Mouse (Mus musculus) hindbrain, embryonic 10.5 days (tissue): ENCODE results near the gene Ybx2. TPM values are rescaled to one million over a fixed set of nuclear protein-coding genes. Genes with fewer than 3 reads are reported as not detected.
"Not testable (repeated sequence)": the region's sequence is repeated elsewhere in the genome, so short reads cannot be mapped to it uniquely, and the experiment has no call there.

Source experiments
- DNase-seq: peaks from one replicate; pipeline ENCODE4 v3.0.0-alpha.2; 2017; ENCODE audit warnings: low spot score
- H3K27ac ChIP-seq: fragments of 300-500 bp; sonication (generic); 2 replicates; pipeline ENCODE4 v1.5.1; 2016; ENCODE audit warnings: mild to moderate bottlenecking, moderate library complexity
- H3K27me3 ChIP-seq: fragments of 300-500 bp; sonication (generic); 2 replicates; pipeline ENCODE4 v1.6.1; 2016; ENCODE audit warnings: mild to moderate bottlenecking; ENCODE audit not compliant: poor library complexity, insufficient read depth, severe bottlenecking
- H3K36me3 ChIP-seq: fragments of 300-500 bp; sonication (generic); 2 replicates; pipeline ENCODE4 v1.6.1; 2016; ENCODE audit warnings: mild to moderate bottlenecking, moderate library complexity
- H3K4me1 ChIP-seq: fragments of 300-500 bp; sonication (generic); replicated peaks from 2 replicates; pipeline ENCODE4 v1.6.1; 2016; ENCODE audit warnings: mild to moderate bottlenecking
- H3K4me3 ChIP-seq: fragments of 300-500 bp; sonication (generic); 2 replicates; pipeline ENCODE4 v1.5.1; 2016; ENCODE audit warnings: mild to moderate bottlenecking, moderate library complexity
- H3K9me3 ChIP-seq: fragments of 300-500 bp; sonication (generic); 2 replicates; pipeline ENCODE4 v1.6.1; 2016; ENCODE audit warnings: mild to moderate bottlenecking, moderate library complexity
- WGBS: fragments of 180-500 bp; shearing (Covaris S2); methylation state at CpG from one replicate; pipeline ENCODE4 v1.1.7; 2016; 5-methylcytosine and 5-hydroxymethylcytosine counted together
- polyA plus RNA-seq: library from polyadenylated mRNA; unstranded; fragments of >200 nt; fragmentation: Nextera tagmentation; extraction: Ambion mirVana; gene quantifications from 2 replicates; pipeline ENCODE4 v1.2.1, GENCODE M21; 2016

The Ybx2 gene
- polyA plus RNA-seq, 1 experiment from 2014 or later: 2.9 TPM

- Histone ChIP-seq H3K36me3 (peaks cover 45% of the 10 kb centered on the region), H3K27me3 (peaks cover 10% of the 10 kb centered on the region), H3K9me3 (no peaks in the 10 kb centered on the region), H3K27ac (no peak overlapping the region), H3K4me3 (peak overlapping the region; percentile 60; the same call in 1 of the 2 replicates), H3K4me1 (peaks cover 31% of the 10 kb centered on the region)
- no peak for DNase-seq
- WGBS: 80% methylated on average over 13 of the region's 13 CpGs
These were observed 9.6 kb downstream of the Ybx2 start for GRCm38 (mm10) chr11:69945216-69945615.

- Histone ChIP-seq H3K36me3 (peaks cover 45% of the 10 kb centered on the region), H3K4me1 (peaks cover 31% of the 10 kb centered on the region), H3K27ac (peak overlapping the region; percentile 29; the same call in 1 of the 2 replicates), H3K27me3 (peaks cover 16% of the 10 kb centered on the region), H3K9me3 (no peaks in the 10 kb centered on the region), H3K4me3 (peak overlapping the region; percentile 60; the same call in 1 of the 2 replicates)
- WGBS: 93% methylated on average over 18 of the region's 18 CpGs
- DNase-seq: no peak
These were observed 10.6 kb downstream of the Ybx2 start for GRCm38 (mm10) chr11:69945997-69946891.

- peak; percentile 47 for DNase-seq
- WGBS: 3% methylated on average over 29 of the region's 29 CpGs
- peaks cover 31% of the 10 kb centered on the region for H3K4me1 ChIP-seq
- H3K4me3 ChIP-seq: peak overlapping the region; percentile 60
- H3K27me3 ChIP-seq: peaks cover 19% of the 10 kb centered on the region
- H3K27ac ChIP-seq: peak overlapping the region; percentile 95
- no peaks in the 10 kb centered on the region for H3K9me3 ChIP-seq
- H3K36me3 ChIP-seq: peaks cover 38% of the 10 kb centered on the region
These were observed 11.9 kb downstream of the Ybx2 start for GRCm38 (mm10) chr11:69947337-69948065.

GRCm38 (mm10) chr11:69948066-69948762, 12.6 kb downstream of the Ybx2 start, which contains the start of gene Slc2a4:
TSS of gene Slc2a4 (minus strand) at chr11:69948188.
- Histone ChIP-seq H3K9me3 (no peaks in the 10 kb centered on the region), H3K4me1 (peaks cover 31% of the 10 kb centered on the region), H3K36me3 (peaks cover 31% of the 10 kb centered on the region), H3K27ac (peak within 1 kb of the TSS; percentile 95), H3K27me3 (peaks cover 14% of the 10 kb centered on the region), H3K4me3 (peak within 1 kb of the TSS; percentile 60)
- DNase-seq: peak; percentile 97
- WGBS: under 1% methylated on average over 34 of the region's 34 CpGs

GRCm38 (mm10) chr11:69948763-69949150, 13.2 kb downstream of the Ybx2 start:
- DNase-seq: peak; percentile 91

GRCm38 (mm10) chr11:69950807-69951459, 15.3 kb downstream of the Ybx2 start:
- H3K9me3 ChIP-seq: no peaks in the 10 kb centered on the region
- H3K4me3 ChIP-seq: no peak overlapping the region
- peak; percentile 24 for DNase-seq
- H3K36me3 ChIP-seq: peaks cover 5% of the 10 kb centered on the region
- peaks cover 10% of the 10 kb centered on the region for H3K27me3 ChIP-seq
- H3K4me1 ChIP-seq: peaks cover 29% of the 10 kb centered on the region
- no peak overlapping the region for H3K27ac ChIP-seq
- WGBS: 44% methylated on average over 4 of the region's 4 CpGs

More at GRCm38 (mm10) chr11:69948763-69949150, 13.2 kb downstream of the Ybx2 start:
- Histone ChIP-seq H3K4me3 (peak overlapping the region; percentile 60), H3K36me3 (peaks cover 26% of the 10 kb centered on the region), H3K9me3 (no peaks in the 10 kb centered on the region), H3K4me1 (peaks cover 31% of the 10 kb centered on the region), H3K27ac (peak overlapping the region; percentile 95), H3K27me3 (peaks cover 14% of the 10 kb centered on the region)
- under 1% methylated on average over 14 of the region's 14 CpGs for WGBS

- Histone ChIP-seq H3K27me3 (peaks cover 10% of the 10 kb centered on the region), H3K4me3 (no peak overlapping the region), H3K27ac (no peak overlapping the region), H3K36me3 (no peaks in the 10 kb centered on the region), H3K9me3 (no peaks in the 10 kb centered on the region), H3K4me1 (peaks cover 18% of the 10 kb centered on the region)
- no peak for DNase-seq
- WGBS: 37% methylated on average over 1 of the region's 1 CpGs
These were observed 16.7 kb downstream of the Ybx2 start for GRCm38 (mm10) chr11:69952274-69952673.

GRCm38 (mm10) chr11:69953267-69953915, 17.8 kb downstream of the Ybx2 start:
- DNase-seq: no peak
- no peak overlapping the region for H3K27ac ChIP-seq
- peaks cover 10% of the 10 kb centered on the region for H3K27me3 ChIP-seq
- no peak overlapping the region for H3K4me3 ChIP-seq
- 68% methylated on average over 11 of the region's 11 CpGs for WGBS
- no peaks in the 10 kb centered on the region for H3K9me3 ChIP-seq
- no peaks in the 10 kb centered on the region for H3K36me3 ChIP-seq
- H3K4me1 ChIP-seq: peaks cover 7% of the 10 kb centered on the region

- H3K4me1 ChIP-seq, H3K4me3 ChIP-seq, H3K36me3 ChIP-seq, H3K27ac ChIP-seq, DNase-seq, H3K9me3 ChIP-seq: not testable (repeated sequence)
- H3K27me3 ChIP-seq: peaks cover 18% of the 10 kb centered on the region
- WGBS: 81% methylated on average over 4 of the region's 4 CpGs
These were observed 20.0 kb downstream of the Ybx2 start for GRCm38 (mm10) chr11:69955618-69956017.

- no peaks in the 10 kb centered on the region for H3K9me3 ChIP-seq
- H3K36me3 ChIP-seq: no peaks in the 10 kb centered on the region
- DNase-seq: no peak
- WGBS: 65% methylated on average over 1 of the region's 1 CpGs
- peaks cover 16% of the 10 kb centered on the region; the same call in 1 of the 2 replicates for H3K27me3 ChIP-seq
- no peak overlapping the region for H3K27ac ChIP-seq
- H3K4me3 ChIP-seq: no peak overlapping the region
- no peaks in the 10 kb centered on the region for H3K4me1 ChIP-seq
These were observed 20.6 kb downstream of the Ybx2 start for GRCm38 (mm10) chr11:69956218-69956617.

GRCm38 (mm10) chr11:69960616-69961015, 25.0 kb downstream of the Ybx2 start:
- Histone ChIP-seq H3K4me1 (peaks cover 5% of the 10 kb centered on the region), H3K27me3 (peaks cover 57% of the 10 kb centered on the region), H3K36me3 (no peaks in the 10 kb centered on the region), H3K9me3 (no peaks in the 10 kb centered on the region), H3K27ac (no peak overlapping the region), H3K4me3 (no peak overlapping the region)
- no peak for DNase-seq
- WGBS: 27% methylated on average over 5 of the region's 5 CpGs
